Mouse (Mus musculus) gastrocnemius, postnatal 4 days (tissue): Measurements from ENCODE around the gene Myo1d. TPM values are rescaled to one million over a fixed set of nuclear protein-coding genes. Genes with fewer than 3 reads are reported as not detected.

ENCODE experiments used
- DNase-seq, 2 experiments: peaks; one replicate each; pipeline ENCODE4 v3.0.0; 2021 to 2022; ENCODE audit warnings: low spot score in 2 of 2, mixed read lengths in 2 of 2
- total RNA-seq, 2 experiments: library from RNA; stranded (reverse); gene quantifications; 2 replicates each; pipeline ENCODE4 v1.2.3; 2021

Myo1d gene
- total RNA-seq, 2 experiments from 2014 or later: 7.4 to 8.4 TPM

DNA sequence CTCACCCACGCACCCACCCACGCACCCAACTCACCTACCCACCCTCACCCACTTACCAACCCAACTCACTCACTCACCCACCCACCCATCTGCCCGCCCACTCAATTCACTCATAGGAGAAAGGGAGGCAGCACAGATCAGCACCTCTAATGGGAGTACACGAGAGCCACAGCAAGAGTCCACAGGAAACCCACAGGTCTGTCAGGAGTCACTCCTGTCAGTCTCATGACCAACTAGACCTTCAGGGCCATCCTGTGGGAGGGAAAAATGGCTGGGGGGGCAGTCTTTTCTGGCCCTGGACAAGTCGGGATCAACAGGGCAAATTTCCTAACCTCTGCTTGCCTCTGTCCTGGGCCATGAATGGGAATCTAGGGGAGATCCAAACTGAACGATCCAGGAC lies 272.0 kb downstream of the Myo1d start:
- no peak for DNase-seq

DNA sequence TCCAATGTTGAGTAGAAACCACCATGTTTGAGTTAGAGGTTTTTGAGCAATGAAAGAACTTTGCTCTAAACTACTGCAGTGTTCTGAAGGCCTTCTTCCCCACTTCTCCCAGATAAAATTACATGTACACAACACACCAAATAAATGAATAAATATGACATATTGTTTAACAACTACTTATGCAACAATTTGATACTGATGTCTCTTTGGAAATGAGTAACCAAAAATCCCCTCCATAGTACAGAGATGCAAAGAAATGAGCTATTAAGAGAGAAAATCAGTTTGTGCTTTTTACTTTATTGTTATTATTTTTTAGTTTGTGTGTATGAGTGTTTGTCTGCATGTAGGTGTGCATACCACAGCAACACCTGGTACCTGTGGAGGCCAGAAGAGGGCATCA lies 273.3 kb downstream of the Myo1d start:
- DNase-seq: no peak

GRCm38 (mm10) chr11:80505581-80505980 lies 274.2 kb downstream of the Myo1d start:
- DNase-seq: no peak

GRCm38 (mm10) chr11:80504519-80505385 lies 275.1 kb downstream of the Myo1d start:
- no peak for DNase-seq

GRCm38 (mm10) chr11:80503726-80504452 lies 275.9 kb downstream of the Myo1d start:
- DNase-seq: no peak

DNA sequence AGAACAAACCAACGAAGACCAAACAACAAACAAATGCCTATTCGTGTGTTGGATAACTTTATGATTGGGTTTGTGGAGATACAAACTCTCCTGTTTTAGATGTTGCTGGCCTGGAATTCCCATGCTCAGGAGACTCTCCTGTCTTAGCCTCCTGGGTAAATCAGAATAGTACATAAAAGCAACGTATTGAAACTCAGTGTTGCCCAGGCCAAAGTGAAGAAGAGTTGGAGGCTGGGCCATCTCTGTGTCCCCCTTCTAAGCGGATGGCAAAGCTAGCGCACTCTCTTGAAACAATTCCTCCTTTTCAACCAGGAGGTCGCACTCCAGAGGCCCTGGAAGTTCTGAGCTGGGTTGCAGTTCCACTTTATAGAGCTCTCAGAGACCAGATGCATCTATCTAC lies 276.5 kb downstream of the Myo1d start:
- DNase-seq: no peak

DNA sequence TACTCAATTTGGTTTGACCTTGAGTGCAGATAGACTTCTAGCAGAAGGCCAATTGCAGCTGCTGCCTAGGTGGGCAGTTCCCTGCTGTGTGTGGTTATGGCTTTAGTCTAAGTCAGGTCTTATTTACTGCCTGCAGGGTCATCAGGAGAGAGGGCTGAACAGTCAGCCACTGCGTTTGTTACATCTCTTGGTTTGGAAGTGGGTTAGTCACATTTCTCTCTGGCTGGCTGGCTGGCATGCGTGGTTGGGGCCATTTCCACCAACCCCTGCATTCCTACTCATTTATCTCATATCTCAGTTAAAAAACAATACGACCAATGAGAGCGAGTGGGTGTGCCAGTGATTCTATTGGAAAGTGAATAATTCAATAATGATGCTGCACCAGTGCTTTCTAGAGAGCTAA lies 280.3 kb downstream of the Myo1d start:
- DNase-seq: no peak

DNA sequence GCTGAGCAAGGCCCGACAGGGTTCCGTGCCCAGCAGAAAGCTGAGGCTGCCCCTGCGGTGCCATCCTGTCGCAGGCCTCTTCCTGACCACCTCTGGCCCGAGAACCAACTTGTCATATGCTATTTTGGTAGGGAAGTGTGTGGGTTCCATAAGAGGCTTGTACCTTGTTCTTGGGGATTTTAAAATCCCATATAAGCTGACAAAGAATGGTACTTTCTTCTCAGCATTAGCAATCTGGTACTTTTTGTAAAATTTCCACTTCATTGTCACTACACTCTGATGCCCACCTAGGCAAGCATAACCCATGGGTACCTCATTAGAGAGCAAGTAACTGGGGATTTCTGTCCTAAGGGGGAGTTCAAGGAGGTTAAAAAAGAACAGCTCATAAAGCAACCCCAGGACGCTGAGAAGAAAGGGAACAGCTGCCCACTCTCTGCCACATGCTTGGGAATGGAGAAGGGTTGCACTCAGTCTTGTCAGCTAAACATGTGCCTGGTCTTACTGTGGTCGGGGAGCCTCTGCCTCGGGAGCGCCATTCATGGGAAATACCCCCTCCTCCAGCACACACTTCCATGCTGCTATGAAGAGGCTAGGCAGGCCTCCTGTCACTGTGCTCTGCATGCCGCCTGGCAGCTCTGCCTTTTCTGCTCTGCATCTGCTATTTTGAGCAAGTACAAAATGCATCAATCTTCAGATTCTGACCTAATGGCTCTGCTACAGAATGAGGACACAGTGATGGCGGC lies 281.3 kb downstream of the Myo1d start:
- DNase-seq: no peak

- no peak for DNase-seq
These were observed 282.5 kb downstream of the Myo1d start for GRCm38 (mm10) chr11:80497225-80497919.

DNA sequence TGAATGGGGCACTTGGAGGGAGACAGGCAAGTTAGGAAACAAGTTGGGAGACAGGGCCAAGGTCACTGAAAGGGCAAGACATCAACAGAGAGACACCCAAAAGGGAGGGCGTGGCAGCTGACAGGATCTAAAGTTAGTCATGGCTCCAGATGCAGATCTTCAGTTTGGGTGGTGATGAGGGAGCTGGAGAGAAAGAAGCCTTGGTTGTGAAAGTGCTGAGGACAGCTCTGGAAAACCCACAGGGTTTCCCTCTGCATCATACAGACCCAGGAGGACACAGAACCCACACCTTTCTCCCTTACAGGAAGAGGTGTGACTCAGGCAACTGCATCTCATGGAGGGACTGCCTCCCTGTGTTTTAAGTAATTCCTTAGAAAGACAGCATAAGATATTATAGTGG lies 283.2 kb downstream of the Myo1d start:
- no peak for DNase-seq

GRCm38 (mm10) chr11:80495972-80496371 lies 283.9 kb downstream of the Myo1d start:
- DNase-seq: no peak

DNA sequence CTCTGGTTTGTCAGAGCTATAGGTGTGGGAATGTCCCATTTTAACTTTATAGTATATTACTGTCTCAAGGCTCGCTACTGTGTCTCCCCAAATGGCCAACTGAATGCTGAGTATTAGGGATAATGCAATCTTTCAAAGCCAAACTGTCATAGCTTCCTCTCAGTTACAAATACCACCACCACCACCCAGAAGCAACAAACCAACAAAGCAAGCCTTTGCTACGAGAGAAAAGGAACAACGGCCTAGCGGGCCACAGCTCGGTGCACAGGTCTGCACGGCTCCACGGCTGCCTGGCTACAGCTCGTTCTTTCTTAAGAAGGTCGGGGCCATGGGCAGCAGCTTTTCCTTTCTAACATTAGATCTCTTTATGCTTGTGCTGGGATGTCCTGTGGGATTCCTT lies 285.0 kb downstream of the Myo1d start:
- no peak for DNase-seq

GRCm38 (mm10) chr11:80493186-80493585 lies 286.6 kb downstream of the Myo1d start:
- DNase-seq: no peak

DNA sequence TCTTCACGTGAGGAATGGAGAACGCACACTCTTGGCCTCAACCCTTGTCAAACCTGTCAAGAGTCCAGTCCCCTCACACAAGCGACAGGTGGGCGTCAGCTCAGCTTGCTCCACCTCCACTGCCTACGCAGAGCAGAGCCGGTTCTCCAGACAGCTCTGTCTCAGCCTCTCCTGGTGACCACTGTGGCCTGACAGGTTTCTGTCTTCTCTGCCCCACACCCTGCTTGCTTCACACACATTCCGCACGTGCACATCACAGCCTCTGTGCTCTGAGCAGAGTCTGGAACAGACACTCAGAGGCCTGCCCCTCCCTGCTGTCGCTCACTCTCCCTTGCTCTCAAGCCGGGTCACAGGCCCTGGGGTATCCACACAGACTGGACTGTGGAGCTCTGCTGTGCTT lies 289.0 kb downstream of the Myo1d start:
- no peak for DNase-seq

GRCm38 (mm10) chr11:80489882-80490196 lies 290.0 kb downstream of the Myo1d start:
- DNase-seq: no peak

- peak in 1 of 2 experiments; percentile 54 for DNase-seq
These were observed 290.5 kb downstream of the Myo1d start for GRCm38 (mm10) chr11:80489172-80489881.

DNA sequence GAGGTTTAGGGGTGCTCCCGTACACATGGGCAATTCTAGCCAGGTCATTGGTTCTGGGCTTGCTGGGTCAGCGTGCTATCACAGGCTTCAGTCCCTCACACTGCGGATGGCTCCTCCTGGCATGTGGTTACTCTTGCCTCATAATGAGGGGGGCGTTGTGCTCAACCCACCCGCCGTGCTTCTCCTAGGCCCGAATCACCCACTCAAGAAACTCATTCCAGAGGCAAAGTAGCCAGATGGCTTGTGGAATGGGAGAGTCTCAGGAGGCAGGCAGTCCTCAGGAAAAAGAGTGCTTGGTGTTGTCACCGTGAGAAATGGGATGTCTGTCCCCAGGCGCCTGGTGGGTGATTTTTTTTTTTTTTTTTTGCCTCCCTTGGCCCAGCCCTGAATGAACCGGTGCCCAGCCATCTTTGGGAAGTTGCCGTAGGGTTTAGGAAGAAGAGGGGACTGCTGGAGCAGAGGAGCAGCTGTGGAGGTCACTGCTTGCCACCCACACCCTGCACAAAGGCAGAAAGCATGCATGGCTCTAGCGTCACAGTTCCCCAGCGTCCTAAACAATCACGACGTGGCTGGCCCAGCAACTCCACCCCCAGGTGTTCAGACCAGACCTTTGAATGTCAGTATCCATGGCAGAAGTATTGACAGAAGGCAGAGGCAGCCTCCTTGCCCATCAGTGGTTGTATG lies 291.8 kb downstream of the Myo1d start:
- DNase-seq: no peak

DNA sequence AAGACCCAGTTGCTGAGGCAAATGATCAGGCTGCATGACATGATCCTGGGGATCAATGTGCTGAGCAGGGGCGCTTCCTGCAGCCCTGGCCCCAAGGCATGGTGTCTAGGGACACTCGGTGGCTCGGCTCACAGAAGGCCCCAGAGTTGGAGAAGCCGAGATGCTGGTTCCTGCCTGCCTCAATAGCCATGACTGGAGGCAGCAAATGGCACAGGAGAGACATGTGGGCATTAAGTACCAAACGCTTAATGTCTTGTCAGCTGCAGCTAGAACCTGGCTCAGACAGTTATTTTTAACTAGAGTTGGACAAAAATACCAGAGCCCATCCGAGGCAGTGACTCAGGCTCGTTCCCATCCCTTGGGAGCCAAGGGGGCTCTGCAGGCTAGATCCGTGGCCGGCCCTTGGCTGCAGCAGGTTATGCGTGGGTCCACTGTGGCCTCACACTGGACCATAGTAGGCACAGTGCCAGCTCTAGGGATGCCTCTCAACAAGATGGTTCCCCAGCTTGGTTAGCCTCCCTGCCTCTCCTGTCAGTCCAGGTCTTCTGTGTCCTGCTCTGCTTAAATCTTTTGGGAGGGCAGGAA lies 294.1 kb downstream of the Myo1d start:
- DNase-seq: no peak

DNA sequence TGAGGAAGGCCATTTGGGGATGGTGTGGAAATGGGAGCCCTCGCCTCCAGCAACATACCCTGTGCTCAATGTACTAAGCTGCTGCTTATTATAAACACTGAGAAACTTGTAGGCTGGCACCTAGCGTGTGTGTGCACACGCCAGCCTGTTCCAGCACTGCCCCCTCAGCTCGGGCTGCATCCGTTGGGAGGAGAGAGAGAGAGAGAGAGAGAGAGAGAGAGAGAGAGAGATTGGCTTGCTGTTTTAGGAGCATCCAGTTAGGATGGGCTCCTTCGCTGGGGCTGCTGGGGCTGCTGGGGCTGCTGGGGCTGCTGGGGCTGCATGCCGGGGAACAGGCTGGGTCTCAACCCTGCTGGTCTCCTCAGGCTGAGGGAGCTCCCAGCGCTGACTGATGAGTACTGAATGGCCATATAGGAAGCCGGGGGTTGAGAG lies 294.7 kb downstream of the Myo1d start:
- DNase-seq: no peak
